Mouse (Mus musculus): ENCODE data around the gene Faim2. TPM values are rescaled to one million over a fixed set of nuclear protein-coding genes. Genes with fewer than 3 reads are reported as not detected.

Gene Faim2
- polyA plus RNA-seq, 1 experiment from 2014 or later, result 0.81 TPM

DNA sequence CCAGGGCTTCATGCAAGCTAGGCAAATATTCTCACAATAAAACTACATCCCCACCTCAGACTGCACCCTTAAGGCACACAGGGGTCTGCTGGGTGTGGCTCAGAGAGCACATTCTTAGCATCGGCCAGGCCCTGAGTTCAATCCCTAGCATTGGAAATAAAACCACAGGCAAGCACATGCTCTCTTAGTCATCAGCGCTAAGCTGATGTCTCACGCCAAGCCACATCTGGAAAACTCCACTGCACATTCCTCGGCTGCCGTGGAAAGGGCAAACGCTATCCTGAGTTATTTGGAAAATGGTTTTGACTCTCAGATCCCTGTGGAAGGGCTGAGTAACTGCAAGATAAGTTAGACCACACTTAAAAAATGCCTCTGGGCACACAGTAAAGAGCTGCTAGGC lies 25.8 kb upstream of the Faim2 start:
- Histone ChIP-seq H3K4me1 (ENCODE audit: insufficient read depth, low read depth, low read length) (no peaks in the 10 kb centered on the region), H3K9me3 (ENCODE audit: low read length) (no peaks in the 10 kb centered on the region), H3K27ac (ENCODE audit: low read length) (no peak overlapping the region), H3K27me3 (replicated peaks; ENCODE audit: insufficient read depth, low read length) (no peaks in the 10 kb centered on the region), H3K9ac (replicated peaks; ENCODE audit: low read depth) (no peak overlapping the region), H3K36me3 (ENCODE audit: insufficient read depth, low read length) (no peaks in the 10 kb centered on the region), H3K4me3 (ENCODE audit: low read depth, low read length) (no peak overlapping the region), H3K4me2 (replicated peaks; ENCODE audit: low read depth, low read length) (no peak overlapping the region)
- DNase-seq (ENCODE audit: low spot score) (peak; percentile 48), ATAC-seq (peak; percentile 46; the same call in 1 of the 2 replicates)
- 39% methylated on average over 6 of the region's 6 CpGs for WGBS
- TF ChIP-seq CTCF (IDR thresholded peaks at IDR 0.05), result 0 out of 2 replicates have a peak, but pooled peaks have one; percentile 11
- TF ChIP-seq EP300 (IDR thresholded peaks at IDR 0.05), result no peak

- H3K4me3 ChIP-seq (ENCODE audit: low read depth, low read length), result no peak overlapping the region
- H3K27ac ChIP-seq (ENCODE audit: low read length), result no peak overlapping the region
- H3K9me3 ChIP-seq (ENCODE audit: low read length), result no peaks in the 10 kb centered on the region
- H3K36me3 ChIP-seq (ENCODE audit: insufficient read depth, low read length), result no peaks in the 10 kb centered on the region
- 58% methylated on average over 2 of the region's 2 CpGs for WGBS
- no peak overlapping the region for H3K4me2 ChIP-seq (replicated peaks; ENCODE audit: low read depth, low read length)
- no peaks in the 10 kb centered on the region for H3K4me1 ChIP-seq (ENCODE audit: insufficient read depth, low read depth, low read length)
- TF ChIP-seq EP300 (IDR thresholded peaks at IDR 0.05), result no peak
- no peak for TF ChIP-seq CTCF (IDR thresholded peaks at IDR 0.05)
- DNase-seq (ENCODE audit: low spot score), result no peak
- H3K9ac ChIP-seq (replicated peaks; ENCODE audit: low read depth), result no peak overlapping the region
- ATAC-seq, result no peak
- H3K27me3 ChIP-seq (replicated peaks; ENCODE audit: insufficient read depth, low read length), result no peaks in the 10 kb centered on the region
Observed at GRCm38 (mm10) chr15:99549901-99550300, 21.9 kb upstream of the Faim2 start.

- no peak overlapping the region for H3K27ac ChIP-seq (ENCODE audit: low read length)
- H3K27me3 ChIP-seq (replicated peaks; ENCODE audit: insufficient read depth, low read length), result no peaks in the 10 kb centered on the region
- H3K4me3 ChIP-seq (ENCODE audit: low read depth, low read length), result no peak overlapping the region
- 65% methylated on average over 6 of the region's 6 CpGs for WGBS
- H3K9ac ChIP-seq (replicated peaks; ENCODE audit: low read depth), result no peak overlapping the region
- DNase-seq (ENCODE audit: low spot score), result no peak
- no peak for TF ChIP-seq CTCF (IDR thresholded peaks at IDR 0.05)
- no peak for ATAC-seq
- H3K9me3 ChIP-seq (ENCODE audit: low read length), result no peaks in the 10 kb centered on the region
- H3K36me3 ChIP-seq (ENCODE audit: insufficient read depth, low read length), result no peaks in the 10 kb centered on the region
- H3K4me2 ChIP-seq (replicated peaks; ENCODE audit: low read depth, low read length), result no peak overlapping the region
- no peaks in the 10 kb centered on the region; the same call in 1 of the 2 replicates for H3K4me1 ChIP-seq (ENCODE audit: insufficient read depth, low read depth, low read length)
Observed at GRCm38 (mm10) chr15:99547732-99548131, 19.8 kb upstream of the Faim2 start.

- WGBS, result 59% methylated on average over 11 of the region's 11 CpGs
- no peaks in the 10 kb centered on the region for H3K9me3 ChIP-seq (ENCODE audit: low read length)
- TF ChIP-seq CTCF (IDR thresholded peaks at IDR 0.05), result no peak
- TF ChIP-seq EP300 (IDR thresholded peaks at IDR 0.05), result no peak
- no peak overlapping the region for H3K4me2 ChIP-seq (replicated peaks; ENCODE audit: low read depth, low read length)
- ATAC-seq, result peak; percentile 49
- peak; percentile 53 for DNase-seq (ENCODE audit: low spot score)
- no peak overlapping the region for H3K9ac ChIP-seq (replicated peaks; ENCODE audit: low read depth)
- no peaks in the 10 kb centered on the region; the same call in 1 of the 2 replicates for H3K4me1 ChIP-seq (ENCODE audit: insufficient read depth, low read depth, low read length)
- no peak overlapping the region for H3K4me3 ChIP-seq (ENCODE audit: low read depth, low read length)
- H3K27ac ChIP-seq (ENCODE audit: low read length), result no peak overlapping the region
- H3K27me3 ChIP-seq (replicated peaks; ENCODE audit: insufficient read depth, low read length), result no peaks in the 10 kb centered on the region
- no peaks in the 10 kb centered on the region for H3K36me3 ChIP-seq (ENCODE audit: insufficient read depth, low read length)
Observed at GRCm38 (mm10) chr15:99546596-99546995, 18.6 kb upstream of the Faim2 start.

DNA sequence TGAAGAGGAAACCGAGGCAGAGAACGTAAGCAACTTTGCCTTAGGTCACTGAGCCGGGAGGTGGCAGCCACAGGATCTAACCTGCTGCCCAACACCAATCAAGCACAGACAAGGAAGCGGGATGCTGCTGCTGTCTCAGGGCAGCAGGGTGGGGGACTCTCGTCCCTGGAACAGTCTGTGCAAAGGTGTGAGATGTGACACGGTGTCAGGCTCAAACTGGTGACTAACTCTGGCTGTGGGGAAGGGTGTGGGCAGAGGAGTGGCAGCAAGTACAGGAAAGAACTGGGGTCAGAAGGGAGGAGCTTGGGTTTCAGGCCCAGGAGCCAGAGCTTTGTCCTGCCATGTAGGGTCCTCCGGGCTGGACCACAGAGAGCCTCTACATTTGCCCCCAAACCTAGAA lies 16.1 kb upstream of the Faim2 start:
- 54% methylated on average over 7 of the region's 7 CpGs for WGBS
- TF ChIP-seq EP300 (IDR thresholded peaks at IDR 0.05) (no peak), CTCF (IDR thresholded peaks at IDR 0.05) (no peak)
- no peak for ATAC-seq

GRCm38 (mm10) chr15:99539891-99540290 lies 11.9 kb upstream of the Faim2 start:
- H3K4me1 ChIP-seq (ENCODE audit: insufficient read depth, low read depth, low read length), result no peaks in the 10 kb centered on the region; the same call in 1 of the 2 replicates
- peak; percentile 59 for TF ChIP-seq EP300 (IDR thresholded peaks at IDR 0.05)
- TF ChIP-seq CTCF (IDR thresholded peaks at IDR 0.05), result no peak
- H3K4me3 ChIP-seq (ENCODE audit: low read depth, low read length), result no peak overlapping the region
- ATAC-seq (peak; percentile 75), DNase-seq (ENCODE audit: low spot score) (peak; percentile 41)
- no peaks in the 10 kb centered on the region for H3K9me3 ChIP-seq (ENCODE audit: low read length)
- no peak overlapping the region for H3K9ac ChIP-seq (replicated peaks; ENCODE audit: low read depth)
- H3K36me3 ChIP-seq (ENCODE audit: insufficient read depth, low read length), result no peaks in the 10 kb centered on the region
- H3K27me3 ChIP-seq (replicated peaks; ENCODE audit: insufficient read depth, low read length), result no peaks in the 10 kb centered on the region
- H3K4me2 ChIP-seq (replicated peaks; ENCODE audit: low read depth, low read length), result no peak overlapping the region
- 45% methylated on average over 8 of the region's 8 CpGs for WGBS
- no peak overlapping the region for H3K27ac ChIP-seq (ENCODE audit: low read length)

More for the DNA sequence above, 16.1 kb upstream of the Faim2 start:
- H3K4me3 ChIP-seq (ENCODE audit: low read depth, low read length), result no peak overlapping the region
- no peak for DNase-seq (ENCODE audit: low spot score)
- no peak overlapping the region for H3K9ac ChIP-seq (replicated peaks; ENCODE audit: low read depth)
- H3K4me1 ChIP-seq (ENCODE audit: insufficient read depth, low read depth, low read length), result no peaks in the 10 kb centered on the region; the same call in 1 of the 2 replicates
- H3K27me3 ChIP-seq (replicated peaks; ENCODE audit: insufficient read depth, low read length), result no peaks in the 10 kb centered on the region
- no peak overlapping the region for H3K4me2 ChIP-seq (replicated peaks; ENCODE audit: low read depth, low read length)
- no peaks in the 10 kb centered on the region for H3K9me3 ChIP-seq (ENCODE audit: low read length)
- no peak overlapping the region for H3K27ac ChIP-seq (ENCODE audit: low read length)
- no peaks in the 10 kb centered on the region for H3K36me3 ChIP-seq (ENCODE audit: insufficient read depth, low read length)

All from lung, postnatal 0 days (tissue).